Mouse (Mus musculus) brain, embryonic 14.5 days (tissue): Measurements from ENCODE around the gene Tppp. TPM values are rescaled to one million over a fixed set of nuclear protein-coding genes. Genes with fewer than 3 reads are reported as not detected.

Experiments
- DNase-seq: peaks from one replicate; pipeline ENCODE4 v3.0.0-alpha.2; 2011; ENCODE audit warnings: low read depth
- CTCF ChIP-seq: fragments of 200-500 bp; IDR thresholded peaks from 2 replicates; pipeline ENCODE4 v1.5.1; 2012; ENCODE audit warnings: inconsistent platforms, mild to moderate bottlenecking, moderate library complexity, borderline replicate concordance; ENCODE audit not compliant: insufficient read depth, insufficient read length; ENCODE audit errors: extremely low read depth
- polyA plus RNA-seq: library from polyadenylated mRNA; depleted of rRNA; stranded (reverse); fragments of >200 nt; gene quantifications from 2 replicates; pipeline ENCODE4 v1.2.3, GENCODE M21; 2012; rRNA removed

The Tppp gene
- polyA plus RNA-seq, 1 experiment = 14.1 TPM

- TF ChIP-seq CTCF = no peak
- no peak for DNase-seq
These were observed 64.2 kb downstream of the Tppp start for GRCm38 (mm10) chr13:74073369-74073768.

Other genes starting within 250 kb of the Tppp start
- 14.6 and 19.3 TPM in 2 replicates for gene Nkd2, start 161.8 kb upstream of the Tppp start, polyA plus RNA-seq
- 9.9 and 11.1 TPM in 2 replicates for gene Trip13, start 71.6 kb upstream of the Tppp start, polyA plus RNA-seq
- 138 and 145 TPM in 2 replicates for gene Brd9, start 71.6 kb upstream of the Tppp start, polyA plus RNA-seq
- gene Zdhhc11, start 45.6 kb upstream of the Tppp start, polyA plus RNA-seq = 0.12 TPM in 1 of 2 replicates, not detected in the other
- 9.1 and 12.1 TPM in 2 replicates for gene Cep72, start 52.9 kb downstream of the Tppp start, polyA plus RNA-seq
- gene Slc9a3, start 112.0 kb downstream of the Tppp start, polyA plus RNA-seq = 0.01 and 0.04 TPM in 2 replicates
- gene Exoc3, start 199.3 kb downstream of the Tppp start, polyA plus RNA-seq = 60.1 and 71.8 TPM in 2 replicates